Mouse (Mus musculus): ENCODE data around the gene Mecom.
A peak's percentile ranks its signal among the peaks of the same experiment; 100 is the strongest.

Gene Mecom

GRCm38 (mm10) chr3:30104515-30105098, 443.2 kb downstream of the Mecom start:
- DNase-seq (ENCODE audit: low read depth, low spot score) = no peak

- no peak for DNase-seq (ENCODE audit: low read depth, low spot score)
These were observed 446.7 kb downstream of the Mecom start for GRCm38 (mm10) chr3:30101146-30101545.

- DNase-seq (ENCODE audit: low read depth, low spot score) = no peak
These were observed 450.1 kb downstream of the Mecom start for GRCm38 (mm10) chr3:30097713-30098112.

- DNase-seq (ENCODE audit: low read depth, low spot score) = no peak
These were observed 450.7 kb downstream of the Mecom start for GRCm38 (mm10) chr3:30097129-30097528.

- DNase-seq (ENCODE audit: low read depth, low spot score) = no peak
These were observed 454.8 kb downstream of the Mecom start for GRCm38 (mm10) chr3:30093005-30093404.

- no peak for DNase-seq (ENCODE audit: low read depth, low spot score)
These were observed 455.3 kb downstream of the Mecom start for GRCm38 (mm10) chr3:30092481-30092880.

- DNase-seq (ENCODE audit: low read depth, low spot score) = no peak
These were observed 455.9 kb downstream of the Mecom start for GRCm38 (mm10) chr3:30091860-30092259.

GRCm38 (mm10) chr3:30091401-30091800, 456.4 kb downstream of the Mecom start:
- DNase-seq (ENCODE audit: low read depth, low spot score) = no peak

- DNase-seq (ENCODE audit: low read depth, low spot score) = no peak
These were observed 461.7 kb downstream of the Mecom start for GRCm38 (mm10) chr3:30086139-30086538.

GRCm38 (mm10) chr3:30083842-30084241, 464.0 kb downstream of the Mecom start:
- DNase-seq (ENCODE audit: low read depth, low spot score) = no peak

- DNase-seq (ENCODE audit: low read depth, low spot score) = no peak
These were observed 464.5 kb downstream of the Mecom start for GRCm38 (mm10) chr3:30083268-30083667.

GRCm38 (mm10) chr3:30080827-30081226, 467.0 kb downstream of the Mecom start:
- DNase-seq (ENCODE audit: low read depth, low spot score) = no peak

GRCm38 (mm10) chr3:30076522-30076921, 471.3 kb downstream of the Mecom start:
- no peak for DNase-seq (ENCODE audit: low read depth, low spot score)

GRCm38 (mm10) chr3:30071271-30071670, 476.5 kb downstream of the Mecom start:
- no peak for DNase-seq (ENCODE audit: low read depth, low spot score)

GRCm38 (mm10) chr3:30066519-30066918, 481.3 kb downstream of the Mecom start:
- DNase-seq (ENCODE audit: low read depth, low spot score) = no peak

- no peak for DNase-seq (ENCODE audit: low read depth, low spot score)
These were observed 487.8 kb downstream of the Mecom start for GRCm38 (mm10) chr3:30060058-30060457.

- no peak for DNase-seq (ENCODE audit: low read depth, low spot score)
These were observed 488.2 kb downstream of the Mecom start for GRCm38 (mm10) chr3:30059615-30060014.

- no peak for DNase-seq (ENCODE audit: low read depth, low spot score)
These were observed 496.5 kb downstream of the Mecom start for GRCm38 (mm10) chr3:30051287-30051686.

- DNase-seq (ENCODE audit: low read depth, low spot score) = peak; percentile 30
These were observed 497.0 kb downstream of the Mecom start for GRCm38 (mm10) chr3:30050795-30051194.

- no peak for DNase-seq (ENCODE audit: low read depth, low spot score)
These were observed 499.0 kb downstream of the Mecom start for GRCm38 (mm10) chr3:30048792-30049191.

GRCm38 (mm10) chr3:30048157-30048556, 499.7 kb downstream of the Mecom start:
- DNase-seq (ENCODE audit: low read depth, low spot score) = no peak

- DNase-seq (ENCODE audit: low read depth, low spot score) = no peak
These were observed 504.3 kb downstream of the Mecom start for GRCm38 (mm10) chr3:30043525-30043924.

GRCm38 (mm10) chr3:30038545-30038944, 509.3 kb downstream of the Mecom start:
- no peak for DNase-seq (ENCODE audit: low read depth, low spot score)

- DNase-seq (ENCODE audit: low read depth, low spot score) = no peak
These were observed 527.8 kb downstream of the Mecom start for GRCm38 (mm10) chr3:30019961-30020360.
